Mouse (Mus musculus): ENCODE measurements around the gene Dnttip1. TPM values are rescaled to one million over a fixed set of nuclear protein-coding genes. Genes with fewer than 3 reads are reported as not detected.

The Dnttip1 gene
- polyA plus RNA-seq, 1 experiment from 2014 or later: 49.0 TPM

DNA sequence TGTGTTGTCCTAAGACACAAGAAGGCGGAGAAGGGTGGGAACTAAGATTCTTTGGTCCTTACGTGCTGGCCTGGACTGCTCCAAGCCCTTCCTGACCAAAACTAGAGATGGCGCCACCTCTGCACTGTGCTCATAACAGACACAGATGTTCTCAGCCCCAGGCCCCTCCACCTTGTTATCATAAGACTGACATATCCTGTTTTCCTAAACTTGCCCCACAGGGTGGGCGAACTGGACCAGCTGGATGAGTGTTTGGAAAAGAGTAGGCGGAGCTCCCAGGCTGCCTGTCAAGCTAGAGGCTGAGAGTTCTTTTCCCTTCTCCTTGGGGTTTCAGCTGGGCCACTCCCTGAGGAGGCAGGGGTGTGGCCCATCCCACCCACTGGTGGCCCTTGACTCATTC is 71.9 kb downstream of the Dnttip1 start:
- H3K27ac ChIP-seq (ENCODE audit: low read depth, low read length): no peak overlapping the region
- no peaks in the 10 kb centered on the region for H3K27me3 ChIP-seq (ENCODE audit: control insufficient read depth, insufficient read depth, low read length)
- no peaks in the 10 kb centered on the region for H3K9me3 ChIP-seq (ENCODE audit: control insufficient read depth, low read length)
- H3K4me3 ChIP-seq (ENCODE audit: low read depth, low read length): no peak overlapping the region
- 81% methylated on average over 5 of the region's 5 CpGs for WGBS
- H3K36me3 ChIP-seq (ENCODE audit: control insufficient read depth, insufficient read depth, low read length): peaks cover 9% of the 10 kb centered on the region
- ATAC-seq (ENCODE audit: low read depth): no peak
- no peak overlapping the region for H3K4me2 ChIP-seq (ENCODE audit: low read depth, low read length)
- peaks cover 4% of the 10 kb centered on the region; the same call in 1 of the 2 replicates for H3K4me1 ChIP-seq (ENCODE audit: control insufficient read depth, insufficient read depth, low read length)
- no peak overlapping the region for H3K9ac ChIP-seq (replicated peaks; ENCODE audit: low read depth, low read length)

Other genes starting within 250 kb of the Dnttip1 start
- 96.6 and 118 TPM in 2 replicates for gene Pigt, start 248.5 kb upstream of the Dnttip1 start, polyA plus RNA-seq (2014; fragmentation: Nextera tagmentation; extraction: Ambion mirVana)
- gene Wfdc2, start 183.6 kb upstream of the Dnttip1 start, polyA plus RNA-seq (2014; fragmentation: Nextera tagmentation; extraction: Ambion mirVana): 0.76 and 1.4 TPM in 2 replicates
- gene Spint3, start 172.5 kb upstream of the Dnttip1 start, polyA plus RNA-seq (2014; fragmentation: Nextera tagmentation; extraction: Ambion mirVana): not detected in 2 replicates
- not detected in 2 replicates for gene Wfdc6a, start 160.5 kb upstream of the Dnttip1 start, polyA plus RNA-seq (2014; fragmentation: Nextera tagmentation; extraction: Ambion mirVana)
- not detected in 2 replicates for gene Eppin, start 152.4 kb upstream of the Dnttip1 start, polyA plus RNA-seq (2014; fragmentation: Nextera tagmentation; extraction: Ambion mirVana)
- gene Wfdc6b, start 132.5 kb upstream of the Dnttip1 start, polyA plus RNA-seq (2014; fragmentation: Nextera tagmentation; extraction: Ambion mirVana): not detected in 2 replicates
- not detected in 2 replicates for gene Wfdc8, start 132.4 kb upstream of the Dnttip1 start, polyA plus RNA-seq (2014; fragmentation: Nextera tagmentation; extraction: Ambion mirVana)
- gene Wfdc16, start 107.2 kb upstream of the Dnttip1 start, polyA plus RNA-seq (2014; fragmentation: Nextera tagmentation; extraction: Ambion mirVana): not detected in 2 replicates
- gene Wfdc10, start 89.9 kb upstream of the Dnttip1 start, polyA plus RNA-seq (2014; fragmentation: Nextera tagmentation; extraction: Ambion mirVana): not detected in 2 replicates
- gene Wfdc9, start 89.4 kb upstream of the Dnttip1 start, polyA plus RNA-seq (2014; fragmentation: Nextera tagmentation; extraction: Ambion mirVana): not detected in 2 replicates
- not detected in 2 replicates for gene Wfdc11, start 71.9 kb upstream of the Dnttip1 start, polyA plus RNA-seq (2014; fragmentation: Nextera tagmentation; extraction: Ambion mirVana)
- gene Wfdc13, start 60.9 kb upstream of the Dnttip1 start, polyA plus RNA-seq (2014; fragmentation: Nextera tagmentation; extraction: Ambion mirVana): not detected in 2 replicates
- not detected in 2 replicates for gene Spint4, start 47.5 kb upstream of the Dnttip1 start, polyA plus RNA-seq (2014; fragmentation: Nextera tagmentation; extraction: Ambion mirVana)
- not detected in 2 replicates for gene Spint5, start 30.7 kb upstream of the Dnttip1 start, polyA plus RNA-seq (2014; fragmentation: Nextera tagmentation; extraction: Ambion mirVana)
- gene Wfdc3, start 52 bp upstream of the Dnttip1 start, polyA plus RNA-seq (2014; fragmentation: Nextera tagmentation; extraction: Ambion mirVana): 0.77 and 1.2 TPM in 2 replicates
- 30.6 and 38.9 TPM in 2 replicates for gene Ube2c, start 23.9 kb downstream of the Dnttip1 start, polyA plus RNA-seq (2014; fragmentation: Nextera tagmentation; extraction: Ambion mirVana)
- gene Tnnc2, start 34.0 kb downstream of the Dnttip1 start, polyA plus RNA-seq (2014; fragmentation: Nextera tagmentation; extraction: Ambion mirVana): 1.9 and 6.4 TPM in 2 replicates
- gene Snx21, start 39.8 kb downstream of the Dnttip1 start, polyA plus RNA-seq (2014; fragmentation: Nextera tagmentation; extraction: Ambion mirVana): 31.6 and 41.1 TPM in 2 replicates
- gene Acot8, start 58.9 kb downstream of the Dnttip1 start, polyA plus RNA-seq (2014; fragmentation: Nextera tagmentation; extraction: Ambion mirVana): 21.0 and 24.2 TPM in 2 replicates
- 16.9 and 19.0 TPM in 2 replicates for gene Zswim3, start 59.1 kb downstream of the Dnttip1 start, polyA plus RNA-seq (2014; fragmentation: Nextera tagmentation; extraction: Ambion mirVana)
- gene Zswim1, start 76.7 kb downstream of the Dnttip1 start, polyA plus RNA-seq (2014; fragmentation: Nextera tagmentation; extraction: Ambion mirVana): 28.1 and 29.3 TPM in 2 replicates
- 0.27 TPM in 1 of 2 replicates, not detected in the other for gene Spata25, start 82.6 kb downstream of the Dnttip1 start, polyA plus RNA-seq (2014; fragmentation: Nextera tagmentation; extraction: Ambion mirVana)
- gene Ctsa, start 86.9 kb downstream of the Dnttip1 start, polyA plus RNA-seq (2014; fragmentation: Nextera tagmentation; extraction: Ambion mirVana): 81.2 and 102 TPM in 2 replicates
- 5.8 and 7.2 TPM in 2 replicates for gene Neurl2, start 87.5 kb downstream of the Dnttip1 start, polyA plus RNA-seq (2014; fragmentation: Nextera tagmentation; extraction: Ambion mirVana)
- 59.0 and 136 TPM in 2 replicates for gene Pltp, start 111.7 kb downstream of the Dnttip1 start, polyA plus RNA-seq (2014; fragmentation: Nextera tagmentation; extraction: Ambion mirVana)
- gene Pcif1, start 133.3 kb downstream of the Dnttip1 start, polyA plus RNA-seq (2014; fragmentation: Nextera tagmentation; extraction: Ambion mirVana): 78.0 and 82.1 TPM in 2 replicates
- 14.3 and 14.5 TPM in 2 replicates for gene Zfp335, start 165.8 kb downstream of the Dnttip1 start, polyA plus RNA-seq (2014; fragmentation: Nextera tagmentation; extraction: Ambion mirVana)
- 13.8 and 22.2 TPM in 2 replicates for gene Mmp9, start 194.8 kb downstream of the Dnttip1 start, polyA plus RNA-seq (2014; fragmentation: Nextera tagmentation; extraction: Ambion mirVana)
- 51.5 and 68.8 TPM in 2 replicates for gene Slc12a5, start 214.8 kb downstream of the Dnttip1 start, polyA plus RNA-seq (2014; fragmentation: Nextera tagmentation; extraction: Ambion mirVana)